Mouse (Mus musculus): ENCODE results near the gene Cacna1s. TPM values are rescaled to one million over a fixed set of nuclear protein-coding genes. Genes with fewer than 3 reads are reported as not detected.

Gene Cacna1s
- polyA plus RNA-seq, 1 experiment, result 0.23 TPM

GRCm38 (mm10) chr1:136130951-136131558, 78.5 kb downstream of the Cacna1s start, which contains the start of gene Kif21b:
Kif21b (plus strand) TSS chr1:136131389.
- no peaks in the 10 kb centered on the region for H3K79me2 ChIP-seq (ENCODE audit: control insufficient read depth, insufficient read depth)
- no peak for TF ChIP-seq MYOD1 (IDR thresholded peaks at IDR 0.05; ENCODE audit: control insufficient read depth, insufficient read length, low read depth)
- TF ChIP-seq MAX (IDR thresholded peaks at IDR 0.05), result no peak
- TF ChIP-seq CEBPB (IDR thresholded peaks at IDR 0.05; ENCODE audit: low read depth), result no peak
- no peak for TF ChIP-seq FOSL1 (IDR thresholded peaks at IDR 0.05; ENCODE audit: insufficient read depth, low read length, poor library complexity, severe bottlenecking)
- TF ChIP-seq MYOG (IDR thresholded peaks at IDR 0.05; ENCODE audit: control insufficient read depth, extremely low read depth, insufficient read length), result no peak
- no peak for TF ChIP-seq CTCF (IDR thresholded peaks at IDR 0.05; ENCODE audit: control insufficient read depth, insufficient read depth, insufficient read length)
- no peak for TF ChIP-seq USF1 (IDR thresholded peaks at IDR 0.05; ENCODE audit: low read depth)
- H3K79me3 ChIP-seq (ENCODE audit: low read depth), result no peaks in the 10 kb centered on the region
- H3ac ChIP-seq (ENCODE audit: control insufficient read depth, insufficient read length, low read depth), result peak within 1 kb of the TSS; percentile 81
- H3K36me3 ChIP-seq (ENCODE audit: control insufficient read depth, insufficient read depth), result no peaks in the 10 kb centered on the region
- no peaks in the 10 kb centered on the region for H3K27me3 ChIP-seq (ENCODE audit: control insufficient read depth, insufficient read depth, insufficient read length)
- H3K4me3 ChIP-seq (ENCODE audit: insufficient read depth, poor library complexity, severe bottlenecking), result peak within 1 kb of the TSS; percentile 18

GRCm38 (mm10) chr1:136131603-136132291, 79.2 kb downstream of the Cacna1s start:
- Histone ChIP-seq H3ac (ENCODE audit: control insufficient read depth, insufficient read length, low read depth) (peak overlapping the region; percentile 81), H3K79me3 (ENCODE audit: low read depth) (no peaks in the 10 kb centered on the region), H3K4me3 (ENCODE audit: insufficient read depth, poor library complexity, severe bottlenecking) (peak overlapping the region; percentile 18), H3K79me2 (ENCODE audit: control insufficient read depth, insufficient read depth) (no peaks in the 10 kb centered on the region), H3K27me3 (ENCODE audit: control insufficient read depth, insufficient read depth, insufficient read length) (no peaks in the 10 kb centered on the region), H3K36me3 (ENCODE audit: control insufficient read depth, insufficient read depth) (no peaks in the 10 kb centered on the region)
- no peak for TF ChIP-seq MYOD1 (IDR thresholded peaks at IDR 0.05; ENCODE audit: control insufficient read depth, insufficient read length, low read depth)
- TF ChIP-seq CEBPB (IDR thresholded peaks at IDR 0.05; ENCODE audit: low read depth), result no peak

- H3ac ChIP-seq (ENCODE audit: control insufficient read depth, insufficient read length, low read depth), result no peak overlapping the region
- no peaks in the 10 kb centered on the region for H3K79me2 ChIP-seq (ENCODE audit: control insufficient read depth, insufficient read depth)
- H3K4me3 ChIP-seq (ENCODE audit: insufficient read depth, poor library complexity, severe bottlenecking), result no peak overlapping the region
- no peaks in the 10 kb centered on the region for H3K79me3 ChIP-seq (ENCODE audit: low read depth)
- TF ChIP-seq CTCF (IDR thresholded peaks at IDR 0.05; ENCODE audit: control insufficient read depth, insufficient read depth, insufficient read length) (no peak), MYOD1 (IDR thresholded peaks at IDR 0.05; ENCODE audit: control insufficient read depth, insufficient read length, low read depth) (no peak), FOSL1 (IDR thresholded peaks at IDR 0.05; ENCODE audit: insufficient read depth, low read length, poor library complexity, severe bottlenecking) (no peak), CEBPB (IDR thresholded peaks at IDR 0.05; ENCODE audit: low read depth) (no peak), MAX (IDR thresholded peaks at IDR 0.05) (no peak)
- no peaks in the 10 kb centered on the region for H3K27me3 ChIP-seq (ENCODE audit: control insufficient read depth, insufficient read depth, insufficient read length)
- no peaks in the 10 kb centered on the region for H3K36me3 ChIP-seq (ENCODE audit: control insufficient read depth, insufficient read depth)
Observed at GRCm38 (mm10) chr1:136132386-136133201, 80.0 kb downstream of the Cacna1s start.

- Histone ChIP-seq H3ac (ENCODE audit: control insufficient read depth, insufficient read length, low read depth) (no peak overlapping the region), H3K27me3 (ENCODE audit: control insufficient read depth, insufficient read depth, insufficient read length) (no peaks in the 10 kb centered on the region), H3K79me3 (ENCODE audit: low read depth) (no peaks in the 10 kb centered on the region), H3K36me3 (ENCODE audit: control insufficient read depth, insufficient read depth) (no peaks in the 10 kb centered on the region), H3K79me2 (ENCODE audit: control insufficient read depth, insufficient read depth) (no peaks in the 10 kb centered on the region), H3K4me3 (ENCODE audit: insufficient read depth, poor library complexity, severe bottlenecking) (no peak overlapping the region)
- TF ChIP-seq MAX (IDR thresholded peaks at IDR 0.05) (no peak), USF1 (IDR thresholded peaks at IDR 0.05; ENCODE audit: low read depth) (no peak), CEBPB (IDR thresholded peaks at IDR 0.05; ENCODE audit: low read depth) (no peak), MYOG (IDR thresholded peaks at IDR 0.05; ENCODE audit: control insufficient read depth, extremely low read depth, insufficient read length) (no peak), CTCF (IDR thresholded peaks at IDR 0.05; ENCODE audit: control insufficient read depth, insufficient read depth, insufficient read length) (no peak), MYOD1 (IDR thresholded peaks at IDR 0.05; ENCODE audit: control insufficient read depth, insufficient read length, low read depth) (no peak)
Observed at GRCm38 (mm10) chr1:136133570-136134240, 81.2 kb downstream of the Cacna1s start.

GRCm38 (mm10) chr1:136134547-136134946, 82.0 kb downstream of the Cacna1s start:
- Histone ChIP-seq H3K4me3 (ENCODE audit: insufficient read depth, poor library complexity, severe bottlenecking) (no peak overlapping the region), H3ac (ENCODE audit: control insufficient read depth, insufficient read length, low read depth) (no peak overlapping the region), H3K79me3 (ENCODE audit: low read depth) (no peaks in the 10 kb centered on the region), H3K27me3 (ENCODE audit: control insufficient read depth, insufficient read depth, insufficient read length) (no peaks in the 10 kb centered on the region), H3K79me2 (ENCODE audit: control insufficient read depth, insufficient read depth) (no peaks in the 10 kb centered on the region), H3K36me3 (ENCODE audit: control insufficient read depth, insufficient read depth) (no peaks in the 10 kb centered on the region)
- no peak for TF ChIP-seq CTCF (IDR thresholded peaks at IDR 0.05; ENCODE audit: control insufficient read depth, insufficient read depth, insufficient read length)
- TF ChIP-seq MYOG (IDR thresholded peaks at IDR 0.05; ENCODE audit: control insufficient read depth, extremely low read depth, insufficient read length), result no peak
- TF ChIP-seq FOSL1 (IDR thresholded peaks at IDR 0.05; ENCODE audit: insufficient read depth, low read length, poor library complexity, severe bottlenecking), result no peak
- TF ChIP-seq USF1 (IDR thresholded peaks at IDR 0.05; ENCODE audit: low read depth), result no peak
- no peak for TF ChIP-seq MYOD1 (IDR thresholded peaks at IDR 0.05; ENCODE audit: control insufficient read depth, insufficient read length, low read depth)
- TF ChIP-seq MAX (IDR thresholded peaks at IDR 0.05), result no peak
- TF ChIP-seq CEBPB (IDR thresholded peaks at IDR 0.05; ENCODE audit: low read depth), result no peak
